Mouse (Mus musculus): ENCODE measurements around the gene Cfap61. TPM values are rescaled to one million over a fixed set of nuclear protein-coding genes. Genes with fewer than 3 reads are reported as not detected.

The Cfap61 gene
- polyA plus RNA-seq, 1 experiment from 2014 or later, result 5.0 TPM

GRCm38 (mm10) chr2:146116726-146117125 lies 182.1 kb downstream of the Cfap61 start:
- H3K27me3 ChIP-seq (ENCODE audit: insufficient read depth, poor library complexity, severe bottlenecking), result peaks cover 16% of the 10 kb centered on the region
- no peaks in the 10 kb centered on the region for H3K36me3 ChIP-seq
- no peaks in the 10 kb centered on the region for H3K9me3 ChIP-seq
- H3K4me1 ChIP-seq (replicated peaks), result peaks cover 41% of the 10 kb centered on the region
- peak overlapping the region; percentile 83 for H3K27ac ChIP-seq
- 89% methylated on average over 5 of the region's 5 CpGs for WGBS
- DNase-seq (ENCODE audit: low spot score), result no peak
- no peak overlapping the region for H3K4me3 ChIP-seq

- H3K27me3 ChIP-seq (ENCODE audit: insufficient read depth, poor library complexity, severe bottlenecking), result peaks cover 16% of the 10 kb centered on the region
- H3K36me3 ChIP-seq, result no peaks in the 10 kb centered on the region
- 27% methylated on average over 17 of the region's 17 CpGs for WGBS
- no peaks in the 10 kb centered on the region for H3K9me3 ChIP-seq
- H3K4me1 ChIP-seq (replicated peaks), result peaks cover 37% of the 10 kb centered on the region
- peak; percentile 66 for DNase-seq (ENCODE audit: low spot score)
- peak overlapping the region; percentile 83 for H3K27ac ChIP-seq
- H3K4me3 ChIP-seq, result peak overlapping the region; percentile 20
Measured at GRCm38 (mm10) chr2:146117191-146117914, 182.8 kb downstream of the Cfap61 start.

DNA sequence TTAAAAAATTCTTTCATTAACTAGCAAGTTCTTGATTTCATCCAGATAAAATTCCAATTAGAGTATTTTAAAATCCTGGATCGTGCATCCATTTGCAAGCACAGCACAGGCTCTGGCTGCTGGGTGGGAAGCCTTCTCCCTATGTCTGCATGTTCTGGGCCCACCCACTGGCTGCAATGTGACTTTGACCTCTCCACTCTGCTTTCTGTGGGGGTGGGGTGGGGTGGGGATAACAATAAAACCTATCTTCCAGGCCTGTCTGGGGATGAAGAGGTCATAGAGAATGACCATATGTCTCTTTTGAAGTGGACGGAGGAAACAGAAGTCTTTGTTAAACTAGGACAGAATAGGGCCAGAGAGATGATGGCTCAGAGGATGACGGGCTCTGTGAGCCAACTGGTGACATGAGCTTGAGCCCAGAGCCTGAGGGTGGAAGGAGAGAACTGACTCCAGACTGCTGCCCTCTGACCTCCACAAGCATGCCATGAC lies 183.4 kb downstream of the Cfap61 start:
- H3K36me3 ChIP-seq, result no peaks in the 10 kb centered on the region
- H3K9me3 ChIP-seq, result no peaks in the 10 kb centered on the region
- DNase-seq (ENCODE audit: low spot score), result peak; percentile 80
- WGBS, result 20% methylated on average over 3 of the region's 3 CpGs
- peak overlapping the region; percentile 20; the same call in 1 of the 2 replicates for H3K4me3 ChIP-seq
- H3K27ac ChIP-seq, result peak overlapping the region; percentile 83
- peaks cover 16% of the 10 kb centered on the region for H3K27me3 ChIP-seq (ENCODE audit: insufficient read depth, poor library complexity, severe bottlenecking)
- H3K4me1 ChIP-seq (replicated peaks), result peaks cover 35% of the 10 kb centered on the region

DNA sequence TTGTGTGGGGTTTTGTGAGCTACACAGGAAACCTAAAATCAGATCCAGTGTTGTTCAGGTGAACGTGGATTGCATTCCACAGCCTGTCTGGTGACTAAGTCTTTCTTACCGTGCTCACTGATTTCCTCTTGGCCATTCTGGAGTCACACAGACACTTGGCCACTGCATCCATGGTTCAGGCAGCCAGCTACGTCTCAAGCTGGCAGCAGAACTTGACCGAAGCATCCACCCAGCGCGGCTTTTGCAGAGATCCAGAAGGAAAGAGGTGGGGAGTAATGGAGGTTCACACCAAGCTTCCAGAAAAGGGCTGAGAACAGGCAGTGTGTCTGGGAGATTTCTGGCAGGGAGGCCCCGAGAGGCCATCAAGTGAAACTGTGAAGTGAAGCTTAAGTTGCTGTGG lies 187.0 kb downstream of the Cfap61 start:
- H3K36me3 ChIP-seq, result no peaks in the 10 kb centered on the region
- DNase-seq (ENCODE audit: low spot score), result no peak
- no peak overlapping the region for H3K27ac ChIP-seq
- 87% methylated on average over 7 of the region's 7 CpGs for WGBS
- no peaks in the 10 kb centered on the region for H3K9me3 ChIP-seq
- no peak overlapping the region for H3K4me3 ChIP-seq
- peaks cover 30% of the 10 kb centered on the region for H3K4me1 ChIP-seq (replicated peaks)
- peaks cover 19% of the 10 kb centered on the region for H3K27me3 ChIP-seq (ENCODE audit: insufficient read depth, poor library complexity, severe bottlenecking)

- Histone ChIP-seq H3K9me3 (no peaks in the 10 kb centered on the region), H3K4me1 (replicated peaks) (peaks cover 12% of the 10 kb centered on the region), H3K4me3 (no peak overlapping the region), H3K36me3 (no peaks in the 10 kb centered on the region), H3K27ac (no peak overlapping the region), H3K27me3 (ENCODE audit: insufficient read depth, poor library complexity, severe bottlenecking) (peaks cover 6% of the 10 kb centered on the region; the same call in 1 of the 2 replicates)
- DNase-seq (ENCODE audit: low spot score), result no peak
- 89% methylated on average over 2 of the region's 2 CpGs for WGBS
Measured at GRCm38 (mm10) chr2:146125129-146125528, 190.5 kb downstream of the Cfap61 start.

DNA sequence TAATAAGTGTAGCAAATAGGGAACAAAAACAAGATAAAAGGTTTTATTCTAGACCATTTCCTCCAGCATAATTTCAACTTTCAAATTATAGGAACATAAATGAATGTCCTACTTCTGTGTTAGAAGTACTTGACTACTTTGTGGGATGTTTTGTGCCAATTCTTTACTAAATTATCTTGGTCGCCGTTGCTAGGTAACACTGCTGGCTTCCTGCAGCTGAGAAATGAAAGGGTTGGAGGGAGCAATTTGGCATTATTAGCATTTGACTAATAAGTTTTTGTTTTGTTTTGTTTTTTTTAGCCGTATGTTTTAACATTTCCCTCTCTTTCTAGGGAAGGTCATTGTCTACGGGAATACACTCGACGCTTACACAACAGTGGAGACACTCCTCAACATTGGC lies 194.0 kb downstream of the Cfap61 start:
- DNase-seq (ENCODE audit: low spot score), result no peak
- no peak overlapping the region for H3K27ac ChIP-seq
- 0 out of 2 replicates have a peak, but pooled peaks cover 3% of the 10 kb centered on the region for H3K27me3 ChIP-seq (ENCODE audit: insufficient read depth, poor library complexity, severe bottlenecking)
- H3K36me3 ChIP-seq, result no peaks in the 10 kb centered on the region
- peaks cover 12% of the 10 kb centered on the region for H3K4me1 ChIP-seq (replicated peaks)
- no peak overlapping the region for H3K4me3 ChIP-seq
- 63% methylated on average over 6 of the region's 6 CpGs for WGBS
- no peaks in the 10 kb centered on the region for H3K9me3 ChIP-seq

DNA sequence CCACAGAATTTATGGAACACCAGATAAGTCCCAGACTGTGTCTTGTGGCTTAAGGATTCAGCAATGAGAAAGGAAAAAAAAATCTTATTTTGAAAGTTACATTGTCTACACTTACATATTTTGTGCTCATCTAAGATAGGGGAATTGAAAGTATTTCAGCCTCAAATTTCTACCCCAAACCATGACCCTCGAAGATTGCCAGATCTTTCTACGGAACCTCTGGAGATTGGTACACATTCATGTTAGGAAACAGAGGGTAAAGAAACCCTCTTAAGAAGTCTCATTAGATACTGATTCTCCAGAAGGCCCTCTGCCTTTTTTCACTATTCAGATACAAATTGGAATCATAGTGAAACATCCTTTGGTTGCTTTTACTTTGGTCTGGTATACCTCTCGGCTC lies 195.9 kb downstream of the Cfap61 start:
- Histone ChIP-seq H3K36me3 (no peaks in the 10 kb centered on the region), H3K9me3 (peaks cover 4% of the 10 kb centered on the region), H3K4me1 (replicated peaks) (peaks cover 12% of the 10 kb centered on the region), H3K27me3 (ENCODE audit: insufficient read depth, poor library complexity, severe bottlenecking) (no peaks in the 10 kb centered on the region), H3K27ac (no peak overlapping the region), H3K4me3 (no peak overlapping the region)
- 94% methylated on average over 3 of the region's 3 CpGs for WGBS
- no peak for DNase-seq (ENCODE audit: low spot score)

- H3K27ac ChIP-seq, result no peak overlapping the region
- peaks cover 2% of the 10 kb centered on the region; the same call in 1 of the 2 replicates for H3K4me1 ChIP-seq (replicated peaks)
- no peaks in the 10 kb centered on the region for H3K36me3 ChIP-seq
- WGBS, result 93% methylated on average over 6 of the region's 6 CpGs
- no peak for DNase-seq (ENCODE audit: low spot score)
- no peaks in the 10 kb centered on the region for H3K27me3 ChIP-seq (ENCODE audit: insufficient read depth, poor library complexity, severe bottlenecking)
- H3K9me3 ChIP-seq, result peaks cover 7% of the 10 kb centered on the region
- no peak overlapping the region for H3K4me3 ChIP-seq
Measured at GRCm38 (mm10) chr2:146134275-146134674, 199.7 kb downstream of the Cfap61 start.

DNA sequence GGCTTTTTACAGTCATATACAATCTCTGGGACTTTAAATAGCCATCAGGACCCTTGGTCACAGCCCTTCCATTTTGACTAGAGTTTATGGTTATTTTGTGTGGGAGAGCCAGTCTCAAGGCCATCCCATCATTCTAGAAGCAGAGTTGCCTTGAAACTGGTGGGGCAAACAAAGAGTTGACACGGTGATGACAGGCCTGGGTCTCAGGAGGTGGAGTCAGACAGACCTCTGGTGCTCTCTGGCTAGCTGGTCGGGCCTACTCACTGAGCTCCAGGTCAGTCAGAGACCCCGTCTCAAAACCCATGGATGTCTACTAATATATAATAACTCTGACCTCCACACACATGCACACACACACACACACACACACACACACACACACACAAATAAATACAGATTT lies 206.1 kb downstream of the Cfap61 start:
- H3K9me3 ChIP-seq, result peaks cover under 1% of the 10 kb centered on the region; the same call in 1 of the 2 replicates
- H3K36me3 ChIP-seq, result no peaks in the 10 kb centered on the region
- no peak for DNase-seq (ENCODE audit: low spot score)
- no peaks in the 10 kb centered on the region for H3K27me3 ChIP-seq (ENCODE audit: insufficient read depth, poor library complexity, severe bottlenecking)
- H3K27ac ChIP-seq, result no peak overlapping the region
- H3K4me3 ChIP-seq, result no peak overlapping the region
- WGBS, result 81% methylated on average over 3 of the region's 3 CpGs
- H3K4me1 ChIP-seq (replicated peaks), result no peaks in the 10 kb centered on the region

- Histone ChIP-seq H3K4me3 (no peak overlapping the region), H3K27me3 (ENCODE audit: insufficient read depth, poor library complexity, severe bottlenecking) (no peaks in the 10 kb centered on the region), H3K4me1 (replicated peaks) (no peaks in the 10 kb centered on the region), H3K36me3 (no peaks in the 10 kb centered on the region), H3K9me3 (no peaks in the 10 kb centered on the region), H3K27ac (no peak overlapping the region)
- no peak for DNase-seq (ENCODE audit: low spot score)
- 90% methylated on average over 4 of the region's 4 CpGs for WGBS
Measured at GRCm38 (mm10) chr2:146147306-146147705, 212.7 kb downstream of the Cfap61 start.

GRCm38 (mm10) chr2:146147801-146148200 lies 213.2 kb downstream of the Cfap61 start:
- 91% methylated on average over 5 of the region's 5 CpGs for WGBS
- no peak for DNase-seq (ENCODE audit: low spot score)
- no peaks in the 10 kb centered on the region for H3K9me3 ChIP-seq
- no peaks in the 10 kb centered on the region for H3K36me3 ChIP-seq
- no peaks in the 10 kb centered on the region for H3K27me3 ChIP-seq (ENCODE audit: insufficient read depth, poor library complexity, severe bottlenecking)
- H3K4me1 ChIP-seq (replicated peaks), result no peaks in the 10 kb centered on the region
- no peak overlapping the region for H3K27ac ChIP-seq
- no peak overlapping the region for H3K4me3 ChIP-seq

DNA sequence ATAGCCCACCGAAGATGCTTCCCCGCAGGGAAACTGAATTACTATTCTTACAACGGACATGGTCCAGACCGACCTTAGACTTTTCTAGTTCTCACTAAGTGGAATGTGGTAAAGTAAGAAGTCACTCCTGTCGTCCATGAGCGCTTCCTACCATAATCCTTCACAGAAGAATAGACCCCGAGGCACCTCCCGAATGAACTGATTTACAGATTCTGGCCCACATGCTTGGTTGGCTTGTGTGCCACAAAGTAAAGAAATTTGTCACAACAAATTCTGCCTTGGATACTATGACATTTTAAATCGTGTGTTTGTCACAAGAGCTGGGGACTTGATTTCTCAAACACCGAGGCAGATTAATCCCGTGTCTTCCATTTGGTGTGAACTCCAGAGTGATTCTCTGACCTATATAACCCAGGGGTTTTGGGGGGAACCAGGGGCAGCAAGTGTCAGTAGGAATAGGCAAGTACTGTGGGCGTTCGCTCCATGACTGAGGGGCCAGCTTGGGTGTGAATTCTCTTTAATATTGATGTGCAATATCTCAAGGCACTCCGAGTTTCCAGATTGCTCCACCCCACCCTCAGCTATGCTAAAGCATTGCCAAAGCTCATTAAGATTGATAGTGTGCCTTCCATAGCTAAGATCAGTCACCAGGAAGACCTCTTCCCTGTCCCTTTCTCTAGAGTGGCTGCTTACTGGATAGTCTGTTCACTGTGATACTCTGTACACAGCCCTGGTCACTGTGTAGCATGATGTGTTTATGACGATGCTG lies 214.8 kb downstream of the Cfap61 start:
- H3K9me3 ChIP-seq, result no peaks in the 10 kb centered on the region
- H3K4me1 ChIP-seq (replicated peaks), result no peaks in the 10 kb centered on the region
- H3K27me3 ChIP-seq (ENCODE audit: insufficient read depth, poor library complexity, severe bottlenecking), result no peaks in the 10 kb centered on the region
- no peaks in the 10 kb centered on the region for H3K36me3 ChIP-seq
- DNase-seq (ENCODE audit: low spot score), result no peak
- H3K27ac ChIP-seq, result no peak overlapping the region
- WGBS, result 92% methylated on average over 15 of the region's 15 CpGs
- H3K4me3 ChIP-seq, result no peak overlapping the region

Measured in hindbrain, embryonic 10.5 days (tissue).